Mouse (Mus musculus) induced T-regulatory cell, adult 2 months (primary cell): ENCODE results near the gene Kif13a.

Source experiments
- DNase-seq: peaks from one replicate; pipeline ENCODE4 v3.0.0-alpha.2; 2012; ENCODE audit warnings: low read depth

Kif13a gene

DNA sequence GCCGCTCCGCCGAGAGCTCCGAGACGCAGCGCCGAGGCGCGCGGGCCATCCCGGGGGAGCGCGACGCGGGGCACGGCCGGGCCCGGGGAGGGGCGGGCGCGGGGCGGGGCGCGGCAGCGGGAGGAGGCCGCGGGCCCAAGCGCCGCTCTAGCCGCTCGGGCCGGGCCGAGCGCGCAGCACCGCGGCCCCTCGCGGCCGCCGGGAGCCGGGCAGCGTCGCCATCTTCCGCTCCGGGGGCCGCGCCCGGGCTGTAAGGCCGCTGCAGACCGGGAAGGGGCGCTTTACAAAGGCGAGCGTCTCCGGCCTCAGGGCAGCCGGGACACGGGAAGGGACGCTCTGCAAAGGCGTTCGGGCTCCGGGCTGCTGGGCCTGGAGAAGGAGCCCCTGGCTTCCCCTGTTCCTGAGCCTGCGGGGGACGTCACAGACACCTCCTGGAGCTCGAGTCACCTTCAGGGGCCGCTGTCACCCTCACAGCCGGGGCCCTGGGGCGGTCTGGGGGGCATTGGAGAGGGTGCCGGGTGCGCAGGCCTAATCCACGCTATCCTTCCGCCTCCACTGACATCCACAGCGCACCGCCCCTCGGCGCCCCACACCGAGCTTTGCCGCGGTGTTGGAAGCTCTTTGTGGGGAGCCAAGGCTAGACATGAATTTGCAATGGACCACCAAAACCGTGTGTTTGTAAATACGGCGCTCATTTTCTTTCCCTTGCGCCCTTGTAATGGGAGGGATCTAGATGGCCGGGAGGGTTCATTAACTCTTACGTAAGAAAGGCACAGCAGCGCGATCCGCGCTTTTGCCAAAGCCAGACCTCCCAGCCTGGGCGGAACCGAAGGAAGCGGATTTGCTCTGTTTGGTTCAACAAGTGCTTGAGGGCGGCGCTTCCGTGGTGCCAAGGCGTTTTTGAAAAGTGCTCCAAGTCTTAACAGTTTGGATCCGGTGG, at the start of gene Kif13a:
TSS of gene Kif13a (minus strand) at position 149 of the 940 bp plus-strand sequence.
- DNase-seq, result no peak

DNA sequence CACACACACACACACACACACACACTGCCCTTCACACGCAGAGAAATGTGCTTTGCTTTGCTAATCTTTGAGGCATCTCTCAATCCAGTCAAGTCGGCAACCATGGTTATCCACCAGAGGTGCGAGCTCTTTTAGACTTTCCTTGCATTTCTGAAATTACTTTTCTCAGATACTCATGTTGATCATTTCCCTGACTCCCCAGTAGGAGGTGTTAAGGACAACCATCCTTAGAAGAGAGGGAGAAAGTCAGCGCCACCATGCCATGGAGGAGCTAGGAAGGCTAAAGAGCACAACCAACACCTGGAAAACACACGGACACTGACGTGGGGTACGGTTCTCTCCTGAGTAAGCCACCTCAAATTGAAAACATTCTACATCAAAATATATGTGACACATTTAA, 46.9 kb upstream of the Kif13a start:
- DNase-seq, result no peak

DNA sequence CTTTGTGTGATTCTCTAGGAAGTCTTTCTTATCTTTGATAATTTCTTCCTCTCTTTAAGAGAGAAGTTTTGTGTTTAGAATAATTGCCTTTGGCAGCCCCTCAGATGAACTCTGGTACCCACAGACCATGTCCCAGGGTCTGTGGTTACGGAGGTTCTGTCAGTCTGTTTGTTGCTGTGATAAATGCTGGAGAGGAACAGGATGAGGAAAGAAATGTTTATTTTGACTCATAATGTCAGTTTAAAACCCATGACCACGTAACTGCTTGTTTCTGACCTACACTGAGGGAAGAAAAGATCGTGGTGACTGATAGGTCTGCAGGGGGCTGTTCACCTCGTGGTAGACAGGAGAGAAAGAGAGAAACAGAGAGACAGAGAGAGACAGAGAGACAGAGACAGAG, 46.3 kb upstream of the Kif13a start:
- peak; percentile 18 for DNase-seq

DNA sequence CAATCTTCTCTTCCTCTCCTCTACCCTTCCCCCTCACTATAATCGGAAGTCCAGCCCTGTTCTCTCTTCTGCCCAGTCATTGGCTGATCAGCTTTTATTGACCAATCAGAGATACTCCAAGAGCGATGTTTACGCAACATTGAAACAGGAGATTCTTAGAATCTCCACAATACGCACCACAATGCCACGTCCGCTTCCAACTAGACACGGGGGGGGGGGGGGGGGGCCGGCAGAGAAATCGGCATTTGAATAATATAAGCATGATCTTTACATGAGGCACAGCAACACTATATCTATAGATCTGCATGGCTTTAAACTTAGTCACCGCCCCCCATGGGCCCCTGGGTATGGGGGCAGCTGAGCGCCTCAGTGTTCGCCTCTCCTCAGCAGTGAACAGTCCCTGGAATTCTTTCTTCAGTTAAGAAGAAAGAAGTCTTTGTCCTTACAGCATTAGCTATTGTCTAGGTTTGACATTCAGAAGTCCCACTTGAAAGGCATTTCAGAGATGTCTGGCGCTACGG, 45.4 kb upstream of the Kif13a start:
- DNase-seq, result peak; percentile 38

DNA sequence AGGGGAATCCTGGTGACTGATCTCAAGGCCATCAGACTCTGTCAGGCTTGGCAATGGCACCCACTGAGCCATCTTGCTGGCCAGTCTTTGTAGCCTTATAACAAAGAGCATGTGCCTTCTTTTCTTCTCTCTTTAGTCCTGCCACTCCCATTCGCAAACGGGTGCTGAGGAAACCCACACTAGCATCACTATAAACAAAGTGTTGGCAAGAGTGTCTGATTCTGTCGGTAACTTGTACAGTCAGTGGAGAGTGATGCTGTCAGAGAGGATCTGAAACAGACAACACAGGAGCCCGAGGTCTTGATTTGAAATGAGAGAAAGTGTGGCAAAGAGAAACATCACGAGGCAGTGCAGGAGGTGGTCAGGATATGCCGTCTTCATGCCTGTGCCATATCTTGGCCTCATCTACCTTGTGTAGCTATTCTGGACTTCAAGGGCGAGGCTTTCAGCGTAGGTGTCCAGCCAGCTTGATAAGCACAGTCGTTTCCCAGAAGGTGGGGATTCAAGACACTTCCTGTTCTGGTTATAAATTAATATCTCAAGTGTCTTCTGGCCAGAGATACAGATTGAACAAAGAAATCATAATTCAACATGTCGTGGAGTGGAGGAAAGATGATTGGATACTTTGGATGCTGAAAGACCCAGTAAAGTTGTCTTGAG, 40.7 kb upstream of the Kif13a start:
- no peak for DNase-seq

DNA sequence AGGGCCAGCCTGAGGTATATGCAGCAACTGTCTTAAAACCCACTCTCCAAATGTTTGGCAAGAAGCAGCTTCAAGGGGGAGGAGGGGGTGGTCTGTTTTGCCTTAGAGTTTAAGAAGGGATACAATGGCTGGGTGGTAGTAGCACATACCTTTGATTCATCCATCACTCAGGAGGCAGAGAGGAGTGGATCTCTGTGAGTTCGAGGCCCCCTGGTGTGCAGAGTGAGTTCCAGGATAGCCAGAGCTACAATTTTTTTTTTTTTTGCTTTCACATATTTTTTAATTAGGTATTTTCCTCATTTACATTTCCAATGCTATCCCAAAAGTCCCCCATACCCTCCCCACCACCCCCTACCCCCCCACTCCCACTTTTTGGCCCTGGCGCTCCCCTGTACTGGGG, 39.0 kb upstream of the Kif13a start:
- DNase-seq, result no peak

DNA sequence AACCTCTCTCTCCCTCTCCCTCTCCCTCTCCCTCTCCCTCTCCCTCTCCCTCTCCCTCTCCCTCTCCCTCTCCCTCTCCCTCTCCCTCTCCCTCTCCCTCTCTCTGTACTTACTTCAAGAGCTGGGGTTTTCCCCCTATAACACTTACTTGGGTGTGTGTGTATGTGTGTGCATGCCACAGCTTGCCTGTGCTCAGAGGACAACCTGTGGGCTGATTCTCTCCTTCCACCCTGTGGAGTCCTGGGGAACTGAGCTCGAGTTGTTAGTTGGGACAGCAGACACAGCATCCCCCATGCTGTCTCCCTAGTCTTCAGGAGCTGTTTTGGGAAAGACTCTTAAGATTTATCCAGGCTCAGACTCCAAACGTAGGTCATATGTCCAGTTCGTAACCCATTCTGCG, 37.6 kb upstream of the Kif13a start:
- DNase-seq, result no peak

DNA sequence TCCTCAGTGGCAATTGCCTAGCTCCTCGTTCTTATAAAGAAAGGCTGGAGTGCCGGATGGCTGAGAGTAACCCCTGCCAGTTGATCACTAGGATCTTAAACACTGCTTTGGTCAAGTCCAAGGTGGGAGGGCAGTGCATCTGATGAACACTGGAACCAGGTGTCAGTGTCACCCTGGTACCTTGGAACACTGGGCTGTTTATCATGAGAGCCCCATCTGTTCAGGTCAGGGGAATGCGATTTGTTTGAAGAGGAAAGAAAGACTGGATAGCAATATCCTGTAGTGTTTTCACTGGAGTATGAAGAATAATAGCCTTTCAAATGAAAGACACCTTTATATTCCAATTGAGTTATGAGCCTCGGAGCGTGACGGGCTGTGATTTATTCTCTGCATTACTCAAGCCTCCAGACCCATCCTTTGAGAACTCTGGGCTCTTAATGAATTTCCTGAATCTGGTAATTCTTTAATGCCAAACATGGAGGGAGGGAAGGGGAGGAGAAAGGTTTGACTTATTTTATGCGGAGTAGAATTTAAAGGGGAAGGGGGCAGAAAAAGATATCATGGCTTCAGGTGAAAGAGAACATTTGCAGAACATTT, 31.3 kb upstream of the Kif13a start:
- DNase-seq, result no peak

DNA sequence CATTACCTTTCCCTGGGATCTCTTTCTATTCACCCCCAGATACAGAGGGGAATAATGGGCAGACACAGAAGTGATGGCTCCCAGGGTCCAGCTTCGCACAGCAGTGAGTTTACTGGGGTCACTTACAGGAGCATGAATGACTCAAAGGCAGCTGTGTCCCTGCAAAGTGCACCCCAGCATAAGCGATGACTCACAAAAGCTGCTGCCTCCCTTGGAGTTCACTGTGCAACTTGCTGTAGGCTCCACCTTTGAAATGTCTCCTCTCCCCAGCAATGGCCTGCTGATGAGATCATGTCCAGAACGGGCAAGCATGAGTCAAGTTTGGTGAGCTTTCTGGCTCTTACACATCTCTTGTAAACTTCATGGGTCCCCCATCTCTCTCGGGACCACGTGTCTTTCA, 29.5 kb upstream of the Kif13a start:
- DNase-seq, result no peak

DNA sequence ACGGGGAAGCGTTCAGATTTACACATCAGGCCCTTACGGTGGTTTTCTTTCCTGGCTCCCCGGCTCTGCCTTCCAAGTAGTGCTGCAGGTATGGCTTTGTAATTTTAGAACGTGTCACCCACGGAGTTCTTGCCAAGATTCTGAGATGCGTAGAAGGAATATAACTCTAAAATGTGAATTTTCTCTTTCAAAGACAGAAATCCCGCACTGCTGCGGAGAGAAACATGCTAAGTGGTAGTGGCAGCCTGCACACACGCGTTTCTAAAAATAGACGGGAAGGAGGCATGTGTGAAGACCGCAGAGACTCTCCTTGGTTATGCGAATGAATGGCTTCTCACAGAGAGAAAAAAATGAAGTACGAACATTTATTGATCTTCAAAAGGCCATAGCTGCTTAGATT, 21.5 kb upstream of the Kif13a start:
- DNase-seq, result no peak

DNA sequence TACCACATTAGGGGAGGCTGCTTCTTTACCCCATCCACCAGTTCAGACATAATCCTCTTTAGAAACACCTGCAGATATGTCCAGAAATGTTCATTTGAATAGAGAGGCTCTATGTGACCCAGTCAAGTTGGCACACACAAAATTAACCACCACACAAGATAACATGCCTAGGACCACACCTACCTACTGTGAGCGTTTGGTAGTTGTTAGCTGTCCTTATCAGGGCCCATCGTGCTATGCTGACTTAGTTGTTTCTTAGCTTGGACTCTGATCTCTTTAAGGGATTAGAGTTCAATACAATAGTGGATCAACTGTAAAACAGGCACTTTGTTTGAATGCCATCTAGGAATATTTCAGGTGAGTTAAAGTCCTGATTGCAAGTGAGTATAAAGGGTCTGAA, 20.1 kb upstream of the Kif13a start:
- DNase-seq, result no peak

DNA sequence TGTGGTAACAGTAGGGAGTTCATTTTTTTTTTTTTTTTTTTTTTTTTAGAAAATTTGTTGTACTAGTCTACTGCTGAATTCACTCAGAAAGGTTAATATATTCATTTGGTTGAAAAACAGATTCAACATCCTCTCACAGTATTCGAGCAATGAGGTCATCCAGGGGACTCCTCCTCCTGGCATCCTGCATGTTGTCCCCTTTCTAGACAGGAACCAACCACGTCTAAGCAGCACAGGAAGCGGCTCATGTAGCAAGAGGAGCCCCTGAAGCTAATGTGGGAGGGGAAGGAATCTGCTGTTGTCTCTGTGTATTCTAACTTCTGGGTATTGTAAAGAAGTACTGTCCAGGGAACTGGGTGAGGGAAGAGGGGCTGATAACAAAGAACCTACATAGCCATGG, 18.4 kb upstream of the Kif13a start:
- peak; percentile 32 for DNase-seq

DNA sequence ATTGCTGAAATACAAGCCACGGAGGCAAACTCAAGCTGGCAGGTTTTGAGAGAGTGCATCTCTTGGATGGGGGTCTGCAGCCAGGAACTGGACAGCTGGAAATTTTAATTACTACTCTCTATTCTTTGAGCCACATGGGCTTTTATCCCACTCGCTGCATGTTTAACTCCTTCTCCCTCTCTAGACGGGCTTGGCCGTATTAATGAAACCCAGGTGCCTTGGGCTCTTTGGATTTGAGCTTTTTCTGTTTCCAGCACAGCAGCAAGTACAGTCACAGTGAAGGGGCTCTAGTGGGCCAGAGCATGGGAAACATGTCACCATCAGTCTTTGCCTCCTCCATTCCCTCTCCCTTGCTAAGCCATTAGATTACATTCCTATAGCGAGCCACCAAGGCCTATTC, 16.4 kb upstream of the Kif13a start:
- no peak for DNase-seq

DNA sequence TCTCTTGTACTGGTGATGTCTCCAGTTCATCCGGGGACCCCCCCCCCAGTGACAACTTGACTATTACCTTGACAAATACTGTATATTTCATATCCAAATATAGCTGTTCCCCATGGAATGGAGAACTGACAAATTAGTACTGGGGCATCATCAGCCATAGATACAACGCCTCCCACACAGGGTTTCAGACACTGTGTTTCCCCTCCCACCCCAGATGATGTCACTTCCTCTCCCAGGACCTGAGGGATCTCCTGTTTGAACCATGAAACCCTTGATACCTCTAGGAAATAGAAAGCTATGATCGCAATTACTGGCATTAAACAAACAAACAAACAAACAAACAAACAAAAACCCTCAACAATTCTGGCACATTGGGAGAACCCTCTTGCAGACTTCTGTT, 15.6 kb upstream of the Kif13a start:
- peak; percentile 14 for DNase-seq

DNA sequence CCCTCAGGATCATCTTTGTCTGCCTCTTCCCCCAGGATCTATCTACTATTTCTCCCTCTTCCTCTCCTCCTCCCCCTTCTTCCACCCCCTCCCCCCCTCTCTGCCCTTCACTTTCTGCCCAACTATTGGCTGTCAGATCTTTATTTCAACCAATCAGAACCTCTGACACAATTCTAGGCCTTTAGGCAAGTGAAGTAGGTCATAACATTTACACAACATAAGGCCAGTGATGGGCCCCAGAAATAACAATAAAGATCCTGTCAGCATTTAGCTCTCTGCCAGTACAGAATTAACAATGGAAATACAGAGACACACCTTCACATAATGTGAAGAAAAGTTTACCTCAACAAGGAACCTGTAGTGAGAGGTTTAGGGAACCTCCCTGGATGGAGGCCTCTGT, 13.6 kb upstream of the Kif13a start:
- no peak for DNase-seq

DNA sequence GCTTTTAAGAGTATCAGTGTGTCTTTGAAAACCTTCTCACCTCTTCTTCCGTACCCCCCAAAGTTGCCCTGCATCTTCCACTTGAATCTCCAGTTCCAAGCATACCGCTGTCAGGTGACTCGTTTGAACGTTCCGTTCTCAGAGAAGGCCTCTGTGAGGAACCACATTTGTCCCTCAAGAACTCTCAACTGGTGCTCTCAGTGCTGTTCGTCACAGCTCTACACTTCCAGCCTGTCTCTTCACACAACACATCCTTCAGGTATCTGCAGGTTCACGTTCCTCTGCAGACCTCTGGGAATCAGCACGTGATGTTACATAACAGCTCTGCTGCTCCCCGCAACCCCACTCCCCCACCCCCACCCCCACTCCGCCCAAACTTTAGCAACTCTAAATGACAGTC, 4.4 kb upstream of the Kif13a start:
- no peak for DNase-seq

DNA sequence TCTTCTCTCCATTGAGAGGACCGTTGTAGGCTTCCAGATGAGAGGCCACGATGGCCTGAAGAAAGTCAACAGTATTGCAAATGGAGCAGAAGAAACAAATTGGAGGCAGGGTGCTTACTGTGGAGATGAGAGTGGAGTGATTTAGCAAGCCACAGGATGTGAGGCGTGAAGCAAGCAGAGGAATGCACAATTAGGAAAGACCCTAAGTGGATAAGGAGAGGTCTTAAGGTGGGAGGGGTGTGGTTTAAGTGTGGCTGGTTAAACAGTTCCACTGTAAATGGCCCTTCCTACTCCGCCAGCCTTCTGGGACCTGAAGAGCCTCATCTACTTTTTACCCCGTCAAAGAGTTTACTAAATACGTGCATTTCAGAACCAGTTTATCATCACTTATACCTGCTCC, 3.2 kb upstream of the Kif13a start:
- DNase-seq, result no peak

DNA sequence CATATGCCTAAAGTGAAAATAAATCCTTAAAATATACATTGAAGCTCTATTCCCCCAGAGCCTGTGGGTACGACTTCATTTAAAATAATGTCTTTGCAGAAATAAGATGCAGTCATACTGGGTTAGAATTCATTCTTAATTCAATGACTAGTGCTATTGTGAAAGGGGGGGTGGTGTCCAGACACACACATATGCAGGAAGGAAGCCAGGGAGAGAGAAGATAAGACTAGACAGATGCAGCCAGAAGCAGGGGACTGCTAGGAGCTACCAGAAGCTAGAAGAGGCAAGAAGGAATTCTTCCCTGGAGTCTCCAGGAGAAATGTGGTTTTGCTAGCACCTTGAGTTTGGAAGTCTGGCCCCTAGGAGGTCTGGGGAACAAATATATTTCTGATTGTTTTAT, 2.4 kb upstream of the Kif13a start:
- DNase-seq, result no peak

DNA sequence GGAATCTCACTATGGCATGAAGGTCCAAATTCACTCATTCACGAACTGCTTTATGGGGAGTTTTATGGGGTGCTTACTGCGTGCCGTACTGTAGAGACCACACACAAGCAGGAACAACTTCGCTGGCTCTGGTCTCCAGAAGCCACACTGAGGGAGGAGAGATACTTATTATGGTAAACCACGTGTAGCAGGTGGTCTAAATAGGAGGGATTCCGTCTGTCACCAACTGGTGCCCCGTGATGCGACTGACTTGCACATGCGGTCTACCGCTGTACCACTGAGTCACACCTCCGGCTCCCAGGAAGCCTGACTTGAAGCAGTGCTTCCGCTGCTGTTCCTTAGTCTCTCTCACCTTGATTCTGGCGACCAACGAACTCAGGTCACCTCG, 986 bp upstream of the Kif13a start:
- DNase-seq, result peak; percentile 72

DNA sequence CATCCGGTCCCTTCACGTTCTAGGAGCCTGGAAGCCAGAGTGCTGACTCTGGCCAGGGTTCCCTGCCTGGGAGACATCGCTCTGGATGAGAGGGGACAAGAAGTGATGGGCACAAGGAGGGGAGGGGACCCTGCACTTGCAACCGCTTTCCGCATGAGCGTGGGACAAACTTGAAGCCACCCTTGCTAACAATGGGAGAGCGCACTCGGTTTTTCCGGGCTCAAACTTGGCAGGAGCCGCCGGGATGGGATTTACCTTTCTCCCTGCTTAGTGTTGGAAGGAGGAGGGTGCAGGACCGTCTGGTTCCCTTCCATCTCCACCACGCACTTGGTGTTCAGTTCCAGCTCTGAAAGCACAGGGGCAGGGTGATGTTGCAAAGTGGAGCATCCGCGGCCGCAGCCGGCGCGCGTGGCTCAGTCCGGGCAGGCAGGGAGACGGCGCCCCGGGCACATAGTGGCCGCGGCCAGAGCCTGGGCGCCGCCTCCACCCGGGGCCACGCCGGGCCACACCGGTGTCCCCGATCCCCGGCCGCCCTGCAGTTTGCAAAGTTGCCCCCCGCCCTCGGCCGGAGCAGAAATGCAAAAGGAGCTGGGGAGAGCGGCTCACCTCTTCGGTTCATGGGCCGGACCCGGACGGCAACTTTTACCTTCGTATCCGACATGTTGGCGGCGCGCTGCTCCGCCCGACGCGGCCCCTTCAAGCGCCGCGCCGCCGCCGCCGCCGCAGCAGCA, 541 bp downstream of the Kif13a start:
- peak; percentile 24 for DNase-seq

DNA sequence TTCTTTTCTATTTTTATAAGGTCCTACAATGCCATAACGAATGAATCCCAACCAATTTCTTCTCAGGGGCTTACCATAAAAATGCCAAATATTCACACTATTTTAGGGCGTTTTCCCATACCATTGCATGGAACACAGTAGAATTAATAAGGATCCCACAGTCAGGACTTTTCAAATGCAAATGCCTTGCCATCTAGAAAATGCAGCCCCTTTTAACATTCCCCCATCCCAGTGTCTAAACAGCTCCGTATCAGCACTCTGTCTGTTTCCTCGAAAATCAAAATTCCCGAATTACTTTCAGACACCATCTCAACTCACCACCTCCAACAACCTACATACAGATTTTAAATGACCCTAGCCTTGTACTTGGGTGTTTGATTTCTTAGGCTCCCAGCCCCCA, 1.3 kb downstream of the Kif13a start:
- no peak for DNase-seq

DNA sequence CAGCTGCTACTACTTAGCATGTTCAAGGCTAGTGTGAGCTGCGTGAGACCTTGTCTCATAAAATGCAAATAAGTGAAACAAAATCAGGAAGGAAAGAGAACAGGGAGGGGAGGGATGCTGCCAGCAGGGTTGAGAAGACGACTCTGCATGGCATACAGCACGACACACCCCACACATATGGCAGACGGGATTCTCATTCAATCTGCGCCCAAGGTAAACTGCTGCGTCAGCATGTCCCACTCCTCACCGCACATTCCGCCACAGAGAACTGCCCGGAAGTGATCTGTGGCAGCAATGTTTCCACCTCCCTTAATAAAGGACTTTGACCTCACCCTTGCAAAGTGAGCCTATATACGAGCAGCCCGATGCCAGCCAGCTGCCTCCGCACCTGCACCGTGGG, 4.0 kb downstream of the Kif13a start:
- no peak for DNase-seq
